Mouse (Mus musculus) liver, embryonic 15.5 days (tissue): ENCODE results near the gene Arhgef12. TPM values are rescaled to one million over a fixed set of nuclear protein-coding genes. Genes with fewer than 3 reads are reported as not detected.

ENCODE experiments used
- ATAC-seq: fragments of 200-750 bp; cut with Nextera tagmentation; 2 replicates; pipeline ENCODE4 v1.8.0; 2017; ENCODE audit warnings: moderate number of reproducible peaks, mild to moderate bottlenecking, moderate library complexity; ENCODE audit not compliant: insufficient read depth
- H3K27ac ChIP-seq: fragments of 300-500 bp; sonication (generic); replicated peaks from 2 replicates; pipeline ENCODE4 v1.5.1; 2015; ENCODE audit warnings: mild to moderate bottlenecking, inconsistent platforms
- H3K27me3 ChIP-seq: fragments of 300-500 bp; sonication (generic); 2 replicates; pipeline ENCODE4 v1.6.1; 2015; ENCODE audit warnings: mild to moderate bottlenecking, inconsistent platforms
- H3K36me3 ChIP-seq: fragments of 300-500 bp; sonication (generic); replicated peaks from 2 replicates; pipeline ENCODE4 v1.6.1; 2015; ENCODE audit warnings: moderate library complexity, mild to moderate bottlenecking, inconsistent platforms
- H3K4me1 ChIP-seq: fragments of 300-500 bp; sonication (generic); replicated peaks from 2 replicates; pipeline ENCODE4 v1.6.1; 2015; ENCODE audit warnings: inconsistent platforms
- H3K4me2 ChIP-seq: fragments of 300-500 bp; sonication (generic); 2 replicates; pipeline ENCODE4 v1.6.1; 2015; ENCODE audit warnings: moderate library complexity, mild to moderate bottlenecking, inconsistent platforms
- H3K4me3 ChIP-seq: fragments of 300-500 bp; sonication (generic); replicated peaks from 2 replicates; pipeline ENCODE4 v1.5.1; 2015; ENCODE audit warnings: mild to moderate bottlenecking, inconsistent platforms
- H3K9ac ChIP-seq: fragments of 300-500 bp; sonication (generic); 2 replicates; pipeline ENCODE4 v1.6.1; 2015; ENCODE audit warnings: moderate library complexity, mild to moderate bottlenecking, inconsistent platforms
- H3K9me3 ChIP-seq: fragments of 300-500 bp; sonication (generic); replicated peaks from 2 replicates; pipeline ENCODE4 v1.6.1; 2016; ENCODE audit warnings: inconsistent platforms
- WGBS: fragments of 180-500 bp; shearing (Covaris S2); methylation state at CpG from one replicate; pipeline ENCODE4 v1.1.7; 2015; ENCODE audit warnings: mixed read lengths; ENCODE audit not compliant: insufficient replicate concordance; 5-methylcytosine and 5-hydroxymethylcytosine counted together
- polyA plus RNA-seq: library from polyadenylated mRNA; unstranded; fragments of >200 nt; fragmentation: Nextera tagmentation; extraction: Ambion mirVana; gene quantifications from 2 replicates; pipeline ENCODE4 v1.2.1, GENCODE M21; 2015

The Arhgef12 gene
- polyA plus RNA-seq = 6.1 and 8.5 TPM in 2 replicates

GRCm38 (mm10) chr9:43107187-43107517 is at the start of gene Arhgef12:
Gene Arhgef12 (minus strand): TSS chr9:43107239.
- WGBS = 33% methylated on average over 10 of the region's 10 CpGs
- Histone ChIP-seq H3K36me3 (no peaks in the 10 kb centered on the region), H3K9me3 (no peaks in the 10 kb centered on the region), H3K4me1 (peaks cover 48% of the 10 kb centered on the region), H3K9ac (peak within 1 kb of the TSS; percentile 98), H3K4me3 (peak within 1 kb of the TSS; percentile 93), H3K4me2 (peak within 1 kb of the TSS; percentile 81), H3K27me3 (peaks cover 76% of the 10 kb centered on the region), H3K27ac (peak within 1 kb of the TSS; percentile 97)
- ATAC-seq = no peak

GRCm38 (mm10) chr9:43155960-43156359 is 48.9 kb upstream of the Arhgef12 start:
- H3K4me2 ChIP-seq = no peak overlapping the region
- H3K27ac ChIP-seq = no peak overlapping the region
- ATAC-seq = no peak
- H3K27me3 ChIP-seq = peaks cover 15% of the 10 kb centered on the region; the same call in 1 of the 2 replicates
- H3K9ac ChIP-seq = no peak overlapping the region
- H3K4me3 ChIP-seq = no peak overlapping the region
- H3K9me3 ChIP-seq = no peaks in the 10 kb centered on the region
- H3K4me1 ChIP-seq = no peaks in the 10 kb centered on the region
- no peaks in the 10 kb centered on the region for H3K36me3 ChIP-seq
- WGBS = 29% methylated on average over 6 of the region's 6 CpGs

- no peak overlapping the region for H3K9ac ChIP-seq
- H3K27ac ChIP-seq = no peak overlapping the region
- no peak for ATAC-seq
- no peaks in the 10 kb centered on the region for H3K4me1 ChIP-seq
- no peak overlapping the region for H3K4me2 ChIP-seq
- H3K36me3 ChIP-seq = no peaks in the 10 kb centered on the region
- 55% methylated on average over 6 of the region's 6 CpGs for WGBS
- peaks cover 34% of the 10 kb centered on the region for H3K27me3 ChIP-seq
- H3K9me3 ChIP-seq = no peaks in the 10 kb centered on the region
- H3K4me3 ChIP-seq = no peak overlapping the region
Observed at GRCm38 (mm10) chr9:43151779-43152178, 44.7 kb upstream of the Arhgef12 start.

- H3K4me3 ChIP-seq = no peak overlapping the region
- no peak overlapping the region for H3K4me2 ChIP-seq
- WGBS = 72% methylated on average over 9 of the region's 9 CpGs
- H3K4me1 ChIP-seq = no peaks in the 10 kb centered on the region
- no peak overlapping the region for H3K9ac ChIP-seq
- H3K27me3 ChIP-seq = peaks cover 34% of the 10 kb centered on the region
- H3K9me3 ChIP-seq = no peaks in the 10 kb centered on the region
- H3K27ac ChIP-seq = no peak overlapping the region
- H3K36me3 ChIP-seq = no peaks in the 10 kb centered on the region
- ATAC-seq = no peak
Observed at GRCm38 (mm10) chr9:43150957-43151356, 43.9 kb upstream of the Arhgef12 start.

GRCm38 (mm10) chr9:43150075-43150474 is 43.0 kb upstream of the Arhgef12 start:
- H3K9me3 ChIP-seq = no peaks in the 10 kb centered on the region
- no peak overlapping the region for H3K27ac ChIP-seq
- H3K9ac ChIP-seq = no peak overlapping the region
- no peak overlapping the region for H3K4me2 ChIP-seq
- no peaks in the 10 kb centered on the region for H3K36me3 ChIP-seq
- no peak overlapping the region for H3K4me3 ChIP-seq
- H3K27me3 ChIP-seq = peaks cover 35% of the 10 kb centered on the region
- H3K4me1 ChIP-seq = no peaks in the 10 kb centered on the region
- no peak for ATAC-seq
- WGBS = 34% methylated on average over 10 of the region's 10 CpGs

- Histone ChIP-seq H3K27ac (no peak overlapping the region), H3K9ac (no peak overlapping the region), H3K27me3 (peaks cover 38% of the 10 kb centered on the region), H3K9me3 (no peaks in the 10 kb centered on the region), H3K4me2 (no peak overlapping the region), H3K36me3 (no peaks in the 10 kb centered on the region), H3K4me3 (no peak overlapping the region), H3K4me1 (no peaks in the 10 kb centered on the region)
- ATAC-seq = no peak
- 46% methylated on average over 3 of the region's 3 CpGs for WGBS
Observed at GRCm38 (mm10) chr9:43149498-43149897, 42.5 kb upstream of the Arhgef12 start.

GRCm38 (mm10) chr9:43145196-43145595 is 38.2 kb upstream of the Arhgef12 start:
- Histone ChIP-seq H3K4me1 (no peaks in the 10 kb centered on the region), H3K9me3 (no peaks in the 10 kb centered on the region), H3K27me3 (peaks cover 49% of the 10 kb centered on the region), H3K4me2 (no peak overlapping the region), H3K4me3 (no peak overlapping the region), H3K9ac (no peak overlapping the region), H3K36me3 (no peaks in the 10 kb centered on the region), H3K27ac (no peak overlapping the region)
- no peak for ATAC-seq
- 61% methylated on average over 4 of the region's 4 CpGs for WGBS

GRCm38 (mm10) chr9:43144206-43144810 is 37.3 kb upstream of the Arhgef12 start:
- Histone ChIP-seq H3K4me1 (no peaks in the 10 kb centered on the region), H3K36me3 (no peaks in the 10 kb centered on the region), H3K27me3 (peaks cover 50% of the 10 kb centered on the region), H3K9me3 (no peaks in the 10 kb centered on the region), H3K4me3 (no peak overlapping the region), H3K4me2 (no peak overlapping the region), H3K27ac (no peak overlapping the region), H3K9ac (no peak overlapping the region)
- 49% methylated on average over 12 of the region's 12 CpGs for WGBS
- no peak for ATAC-seq

- no peaks in the 10 kb centered on the region for H3K4me1 ChIP-seq
- no peak overlapping the region for H3K27ac ChIP-seq
- no peak for ATAC-seq
- no peak overlapping the region for H3K9ac ChIP-seq
- peaks cover 44% of the 10 kb centered on the region for H3K27me3 ChIP-seq
- no peak overlapping the region for H3K4me3 ChIP-seq
- no peaks in the 10 kb centered on the region for H3K9me3 ChIP-seq
- no peaks in the 10 kb centered on the region for H3K36me3 ChIP-seq
- WGBS = 8% methylated on average over 4 of the region's 4 CpGs
- H3K4me2 ChIP-seq = no peak overlapping the region
Observed at GRCm38 (mm10) chr9:43141839-43142238, 34.8 kb upstream of the Arhgef12 start.

GRCm38 (mm10) chr9:43133525-43133924 is 26.5 kb upstream of the Arhgef12 start:
- H3K36me3 ChIP-seq = no peaks in the 10 kb centered on the region
- no peak overlapping the region for H3K9ac ChIP-seq
- H3K9me3 ChIP-seq = no peaks in the 10 kb centered on the region
- ATAC-seq = no peak
- peaks cover 12% of the 10 kb centered on the region for H3K4me1 ChIP-seq
- no peak overlapping the region for H3K27ac ChIP-seq
- 46% methylated on average over 3 of the region's 3 CpGs for WGBS
- no peak overlapping the region for H3K4me2 ChIP-seq
- peaks cover 37% of the 10 kb centered on the region; the same call in 1 of the 2 replicates for H3K27me3 ChIP-seq
- H3K4me3 ChIP-seq = no peak overlapping the region

- ATAC-seq = no peak
- no peak overlapping the region for H3K4me3 ChIP-seq
- H3K4me2 ChIP-seq = no peak overlapping the region
- no peak overlapping the region for H3K27ac ChIP-seq
- no peak overlapping the region for H3K9ac ChIP-seq
- peaks cover 12% of the 10 kb centered on the region for H3K4me1 ChIP-seq
- no peaks in the 10 kb centered on the region for H3K9me3 ChIP-seq
- H3K36me3 ChIP-seq = no peaks in the 10 kb centered on the region
- peaks cover 45% of the 10 kb centered on the region for H3K27me3 ChIP-seq
- 33% methylated on average over 4 of the region's 4 CpGs for WGBS
Observed at GRCm38 (mm10) chr9:43132380-43132779, 25.3 kb upstream of the Arhgef12 start.

GRCm38 (mm10) chr9:43131940-43132339 is 24.9 kb upstream of the Arhgef12 start:
- H3K4me3 ChIP-seq = no peak overlapping the region
- no peak overlapping the region for H3K27ac ChIP-seq
- H3K9ac ChIP-seq = no peak overlapping the region
- peaks cover 12% of the 10 kb centered on the region for H3K4me1 ChIP-seq
- 51% methylated on average over 5 of the region's 5 CpGs for WGBS
- ATAC-seq = no peak
- H3K27me3 ChIP-seq = peaks cover 50% of the 10 kb centered on the region
- no peaks in the 10 kb centered on the region for H3K9me3 ChIP-seq
- no peak overlapping the region for H3K4me2 ChIP-seq
- no peaks in the 10 kb centered on the region for H3K36me3 ChIP-seq
